Mouse (Mus musculus): ENCODE measurements around the gene Itgam. TPM values are rescaled to one million over a fixed set of nuclear protein-coding genes. Genes with fewer than 3 reads are reported as not detected.

The Itgam gene
- polyA plus RNA-seq, 1 experiment from 2014 or later: 1.8 TPM

DNA sequence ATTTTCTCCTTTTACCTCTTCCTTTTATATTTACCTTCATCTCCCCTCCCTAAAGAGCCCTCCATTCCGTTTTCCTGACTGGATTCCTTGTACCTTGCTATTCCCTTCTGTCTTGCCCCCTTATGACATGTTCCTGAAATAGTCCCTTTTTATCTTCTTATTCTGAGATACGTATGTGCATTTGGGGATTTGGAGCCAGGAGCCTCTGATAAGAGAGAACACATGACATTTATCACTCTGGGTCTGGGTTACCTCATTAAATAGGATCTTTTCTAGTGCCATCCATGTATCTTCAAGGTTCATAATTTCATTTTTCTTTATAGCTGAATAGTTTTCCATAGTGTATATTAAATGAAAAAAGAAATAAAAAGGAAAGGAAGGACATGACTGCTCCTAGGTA is 16.8 kb upstream of the Itgam start:
- no peak overlapping the region for H3K9ac ChIP-seq (ENCODE audit: low read depth, low read length)
- no peak overlapping the region for H3K4me3 ChIP-seq (ENCODE audit: low read depth, low read length)
- no peaks in the 10 kb centered on the region for H3K9me3 ChIP-seq (ENCODE audit: control insufficient read depth, low read length)
- H3K27ac ChIP-seq (ENCODE audit: low read depth, low read length): no peak overlapping the region
- no peaks in the 10 kb centered on the region for H3K27me3 ChIP-seq (replicated peaks; ENCODE audit: control insufficient read depth, insufficient read depth, low read length)
- no peaks in the 10 kb centered on the region for H3K36me3 ChIP-seq (ENCODE audit: control insufficient read depth, insufficient read depth, low read length)
- H3K4me1 ChIP-seq (replicated peaks; ENCODE audit: control insufficient read depth, insufficient read depth, low read length): peaks cover 4% of the 10 kb centered on the region; the same call in 1 of the 2 replicates
- no peak for DNase-seq (ENCODE audit: low spot score)
- 48% methylated on average over 2 of the region's 2 CpGs for WGBS
- no peak for ATAC-seq (replicated peaks; ENCODE audit: low FRiP score)
- no peak overlapping the region for H3K4me2 ChIP-seq

- Histone ChIP-seq H3K36me3 (ENCODE audit: control insufficient read depth, insufficient read depth, low read length) (no peaks in the 10 kb centered on the region), H3K9me3 (ENCODE audit: control insufficient read depth, low read length) (no peaks in the 10 kb centered on the region), H3K4me3 (ENCODE audit: low read depth, low read length) (no peak overlapping the region), H3K4me2 (no peak overlapping the region), H3K27ac (ENCODE audit: low read depth, low read length) (no peak overlapping the region), H3K27me3 (replicated peaks; ENCODE audit: control insufficient read depth, insufficient read depth, low read length) (no peaks in the 10 kb centered on the region), H3K4me1 (replicated peaks; ENCODE audit: control insufficient read depth, insufficient read depth, low read length) (peaks cover 8% of the 10 kb centered on the region; the same call in 1 of the 2 replicates), H3K9ac (ENCODE audit: low read depth, low read length) (no peak overlapping the region)
- no peak for ATAC-seq (replicated peaks; ENCODE audit: low FRiP score)
- WGBS: 52% methylated on average over 4 of the region's 4 CpGs
- DNase-seq (ENCODE audit: low spot score): no peak
Observed at GRCm38 (mm10) chr7:128048819-128049218, 13.6 kb upstream of the Itgam start.

- 35% methylated on average over 2 of the region's 2 CpGs for WGBS
- H3K4me2 ChIP-seq: no peak overlapping the region
- DNase-seq (ENCODE audit: low spot score): no peak
- H3K9ac ChIP-seq (ENCODE audit: low read depth, low read length): no peak overlapping the region
- no peaks in the 10 kb centered on the region for H3K9me3 ChIP-seq (ENCODE audit: control insufficient read depth, low read length)
- no peaks in the 10 kb centered on the region for H3K27me3 ChIP-seq (replicated peaks; ENCODE audit: control insufficient read depth, insufficient read depth, low read length)
- H3K4me1 ChIP-seq (replicated peaks; ENCODE audit: control insufficient read depth, insufficient read depth, low read length): peaks cover 8% of the 10 kb centered on the region; the same call in 1 of the 2 replicates
- no peak overlapping the region for H3K4me3 ChIP-seq (ENCODE audit: low read depth, low read length)
- no peaks in the 10 kb centered on the region for H3K36me3 ChIP-seq (ENCODE audit: control insufficient read depth, insufficient read depth, low read length)
- ATAC-seq (replicated peaks; ENCODE audit: low FRiP score): no peak
- no peak overlapping the region; the same call in 1 of the 2 replicates for H3K27ac ChIP-seq (ENCODE audit: low read depth, low read length)
Observed at GRCm38 (mm10) chr7:128049254-128049653, 13.2 kb upstream of the Itgam start.

- Histone ChIP-seq H3K27ac (ENCODE audit: low read depth, low read length) (no peak overlapping the region), H3K36me3 (ENCODE audit: control insufficient read depth, insufficient read depth, low read length) (no peaks in the 10 kb centered on the region), H3K9ac (ENCODE audit: low read depth, low read length) (no peak overlapping the region), H3K4me3 (ENCODE audit: low read depth, low read length) (no peak overlapping the region), H3K4me1 (replicated peaks; ENCODE audit: control insufficient read depth, insufficient read depth, low read length) (peaks cover 8% of the 10 kb centered on the region; the same call in 1 of the 2 replicates), H3K9me3 (ENCODE audit: control insufficient read depth, low read length) (no peaks in the 10 kb centered on the region), H3K4me2 (no peak overlapping the region), H3K27me3 (replicated peaks; ENCODE audit: control insufficient read depth, insufficient read depth, low read length) (no peaks in the 10 kb centered on the region)
- WGBS: 45% methylated on average over 4 of the region's 4 CpGs
- no peak for ATAC-seq (replicated peaks; ENCODE audit: low FRiP score)
- DNase-seq (ENCODE audit: low spot score): no peak
Observed at GRCm38 (mm10) chr7:128050739-128051138, 11.7 kb upstream of the Itgam start.

- no peak for DNase-seq (ENCODE audit: low spot score)
- no peaks in the 10 kb centered on the region for H3K36me3 ChIP-seq (ENCODE audit: control insufficient read depth, insufficient read depth, low read length)
- no peak overlapping the region for H3K9ac ChIP-seq (ENCODE audit: low read depth, low read length)
- H3K4me3 ChIP-seq (ENCODE audit: low read depth, low read length): no peak overlapping the region
- no peaks in the 10 kb centered on the region for H3K27me3 ChIP-seq (replicated peaks; ENCODE audit: control insufficient read depth, insufficient read depth, low read length)
- WGBS: 66% methylated on average over 5 of the region's 5 CpGs
- no peak overlapping the region for H3K27ac ChIP-seq (ENCODE audit: low read depth, low read length)
- no peak overlapping the region for H3K4me2 ChIP-seq
- no peak for ATAC-seq (replicated peaks; ENCODE audit: low FRiP score)
- no peaks in the 10 kb centered on the region for H3K9me3 ChIP-seq (ENCODE audit: control insufficient read depth, low read length)
- peaks cover 8% of the 10 kb centered on the region; the same call in 1 of the 2 replicates for H3K4me1 ChIP-seq (replicated peaks; ENCODE audit: control insufficient read depth, insufficient read depth, low read length)
Observed at GRCm38 (mm10) chr7:128053061-128053460, 9.4 kb upstream of the Itgam start.

DNA sequence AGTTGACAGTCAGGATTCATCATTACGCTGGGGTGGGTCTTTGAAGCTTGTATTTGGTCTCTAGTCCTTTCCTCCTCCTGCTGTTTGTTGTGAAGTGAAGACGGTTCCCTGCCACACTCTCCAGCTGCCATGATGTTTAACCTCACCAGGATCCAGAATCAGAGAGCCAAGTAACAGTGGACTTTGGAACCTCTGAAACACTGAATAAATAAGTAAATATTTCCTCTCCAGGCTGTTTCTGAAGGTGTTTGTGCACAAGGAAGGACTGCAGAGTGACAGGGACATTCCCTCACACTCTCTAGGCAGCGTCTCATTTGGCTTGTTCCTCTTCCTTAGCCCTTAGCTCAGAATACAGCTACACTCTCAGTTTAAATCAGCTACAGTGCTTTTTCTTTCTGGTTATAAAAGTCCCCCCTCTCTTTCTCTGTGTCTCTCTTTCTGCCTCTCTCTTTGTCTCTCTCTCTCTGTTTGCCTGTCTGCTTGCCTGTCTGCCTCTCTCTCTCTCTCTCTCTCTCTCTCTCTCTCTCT is 5.5 kb upstream of the Itgam start:
- DNase-seq (ENCODE audit: low spot score) (no peak), ATAC-seq (replicated peaks; ENCODE audit: low FRiP score) (no peak)
- no peak overlapping the region for H3K4me3 ChIP-seq (ENCODE audit: low read depth, low read length)
- 47% methylated on average over 3 of the region's 3 CpGs for WGBS
- H3K36me3 ChIP-seq (ENCODE audit: control insufficient read depth, insufficient read depth, low read length): no peaks in the 10 kb centered on the region
- no peaks in the 10 kb centered on the region for H3K27me3 ChIP-seq (replicated peaks; ENCODE audit: control insufficient read depth, insufficient read depth, low read length)
- no peak overlapping the region for H3K9ac ChIP-seq (ENCODE audit: low read depth, low read length)
- no peaks in the 10 kb centered on the region for H3K4me1 ChIP-seq (replicated peaks; ENCODE audit: control insufficient read depth, insufficient read depth, low read length)
- H3K27ac ChIP-seq (ENCODE audit: low read depth, low read length): no peak overlapping the region
- no peak overlapping the region for H3K4me2 ChIP-seq
- no peaks in the 10 kb centered on the region for H3K9me3 ChIP-seq (ENCODE audit: control insufficient read depth, low read length)

DNA sequence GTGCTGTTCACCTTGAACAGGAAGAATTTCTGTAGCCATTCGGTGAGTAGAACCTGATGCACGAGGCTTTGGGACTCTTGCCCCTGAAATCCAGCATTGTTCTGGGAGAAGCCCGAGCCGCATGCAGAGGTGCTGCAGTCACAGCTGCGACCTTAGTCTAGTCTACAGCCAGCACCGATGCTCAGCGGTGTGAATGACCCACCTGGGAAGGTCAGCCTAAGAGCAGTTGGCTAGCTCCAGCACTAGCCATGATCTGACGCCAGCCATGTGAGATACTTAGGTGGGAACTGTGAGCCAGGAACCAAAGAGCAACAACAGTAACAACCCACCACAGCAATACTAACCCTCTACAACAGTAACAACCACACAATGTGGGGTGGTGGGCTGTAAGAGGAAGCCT is 4.6 kb upstream of the Itgam start:
- WGBS: 73% methylated on average over 8 of the region's 8 CpGs
- H3K9me3 ChIP-seq (ENCODE audit: control insufficient read depth, low read length): no peaks in the 10 kb centered on the region
- no peak overlapping the region for H3K9ac ChIP-seq (ENCODE audit: low read depth, low read length)

DNA sequence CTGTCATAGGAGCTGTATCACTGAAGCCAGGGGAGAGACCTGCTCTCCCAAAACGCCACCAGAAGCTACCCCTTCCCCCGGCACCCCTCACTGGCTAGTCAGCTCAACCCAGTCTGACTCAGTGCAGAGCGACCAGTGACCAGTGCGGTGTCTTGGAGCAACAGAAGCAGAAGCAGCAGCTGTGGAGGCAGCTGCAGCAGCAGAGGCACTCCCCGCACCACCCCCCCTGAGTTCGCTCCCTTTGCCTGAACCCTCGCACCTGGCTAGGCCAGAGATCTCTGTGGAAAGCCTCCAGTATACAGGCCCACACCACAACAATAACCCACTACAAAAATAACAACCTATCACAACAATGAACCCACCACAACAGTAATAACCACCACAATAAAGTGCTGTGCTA is 3.9 kb upstream of the Itgam start:
- WGBS: 51% methylated on average over 7 of the region's 7 CpGs
- Histone ChIP-seq H3K4me3 (ENCODE audit: low read depth, low read length) (no peak overlapping the region), H3K9me3 (ENCODE audit: control insufficient read depth, low read length) (no peaks in the 10 kb centered on the region), H3K36me3 (ENCODE audit: control insufficient read depth, insufficient read depth, low read length) (no peaks in the 10 kb centered on the region), H3K4me2 (no peak overlapping the region), H3K4me1 (replicated peaks; ENCODE audit: control insufficient read depth, insufficient read depth, low read length) (no peaks in the 10 kb centered on the region), H3K27me3 (replicated peaks; ENCODE audit: control insufficient read depth, insufficient read depth, low read length) (no peaks in the 10 kb centered on the region), H3K27ac (ENCODE audit: low read depth, low read length) (no peak overlapping the region), H3K9ac (ENCODE audit: low read depth, low read length) (no peak overlapping the region)
- DNase-seq (ENCODE audit: low spot score) (no peak), ATAC-seq (replicated peaks; ENCODE audit: low FRiP score) (no peak)

More for the DNA sequence above, 4.6 kb upstream of the Itgam start:
- Histone ChIP-seq H3K27ac (ENCODE audit: low read depth, low read length) (no peak overlapping the region), H3K36me3 (ENCODE audit: control insufficient read depth, insufficient read depth, low read length) (no peaks in the 10 kb centered on the region), H3K4me3 (ENCODE audit: low read depth, low read length) (no peak overlapping the region), H3K4me2 (no peak overlapping the region), H3K27me3 (replicated peaks; ENCODE audit: control insufficient read depth, insufficient read depth, low read length) (no peaks in the 10 kb centered on the region), H3K4me1 (replicated peaks; ENCODE audit: control insufficient read depth, insufficient read depth, low read length) (no peaks in the 10 kb centered on the region)
- DNase-seq (ENCODE audit: low spot score): no peak
- ATAC-seq (replicated peaks; ENCODE audit: low FRiP score): no peak

- DNase-seq (ENCODE audit: low spot score): no peak
- Histone ChIP-seq H3K4me1 (replicated peaks; ENCODE audit: control insufficient read depth, insufficient read depth, low read length) (no peaks in the 10 kb centered on the region), H3K9ac (ENCODE audit: low read depth, low read length) (no peak overlapping the region), H3K9me3 (ENCODE audit: control insufficient read depth, low read length) (no peaks in the 10 kb centered on the region), H3K4me2 (no peak overlapping the region), H3K4me3 (ENCODE audit: low read depth, low read length) (no peak overlapping the region), H3K36me3 (ENCODE audit: control insufficient read depth, insufficient read depth, low read length) (no peaks in the 10 kb centered on the region), H3K27ac (ENCODE audit: low read depth, low read length) (no peak overlapping the region), H3K27me3 (replicated peaks; ENCODE audit: control insufficient read depth, insufficient read depth, low read length) (no peaks in the 10 kb centered on the region)
- no peak for ATAC-seq (replicated peaks; ENCODE audit: low FRiP score)
- WGBS: 56% methylated on average over 4 of the region's 4 CpGs
Observed at GRCm38 (mm10) chr7:128059091-128059490, 3.3 kb upstream of the Itgam start.

Measured in liver, embryonic 11.5 days (tissue).